Mouse (Mus musculus): ENCODE data around the gene Fkbp5. TPM values are rescaled to one million over a fixed set of nuclear protein-coding genes. Genes with fewer than 3 reads are reported as not detected.
A peak's percentile ranks its signal among the peaks of the same experiment; 100 is the strongest.

Fkbp5 gene
- total RNA-seq, 2 experiments from 2014 or later = 12.8 to 25.9 TPM

- ATAC-seq (ENCODE audit: poor library complexity, severe bottlenecking) = no peak
Observed at GRCm38 (mm10) chr17:28506895-28507294, 10.4 kb downstream of the Fkbp5 start.

- ATAC-seq (ENCODE audit: poor library complexity, severe bottlenecking) = no peak
Observed at GRCm38 (mm10) chr17:28505591-28505990, 11.7 kb downstream of the Fkbp5 start.

- ATAC-seq (ENCODE audit: poor library complexity, severe bottlenecking) = no peak
Observed at GRCm38 (mm10) chr17:28504182-28504581, 13.1 kb downstream of the Fkbp5 start.

GRCm38 (mm10) chr17:28502196-28502821 is 15.0 kb downstream of the Fkbp5 start:
- ATAC-seq (ENCODE audit: poor library complexity, severe bottlenecking) = no peak

- no peak for ATAC-seq (ENCODE audit: poor library complexity, severe bottlenecking)
Observed at GRCm38 (mm10) chr17:28500465-28500864, 16.9 kb downstream of the Fkbp5 start.

GRCm38 (mm10) chr17:28499190-28499589 is 18.1 kb downstream of the Fkbp5 start:
- no peak for ATAC-seq (ENCODE audit: poor library complexity, severe bottlenecking)

GRCm38 (mm10) chr17:28495832-28496231 is 21.5 kb downstream of the Fkbp5 start:
- peak; percentile 95 for ATAC-seq (ENCODE audit: poor library complexity, severe bottlenecking)

- ATAC-seq (ENCODE audit: poor library complexity, severe bottlenecking) = no peak
Observed at GRCm38 (mm10) chr17:28491035-28491770, 26.1 kb downstream of the Fkbp5 start.

GRCm38 (mm10) chr17:28488258-28489013 is 28.9 kb downstream of the Fkbp5 start:
- no peak for ATAC-seq (ENCODE audit: poor library complexity, severe bottlenecking)

GRCm38 (mm10) chr17:28487584-28488257 is 29.6 kb downstream of the Fkbp5 start:
- ATAC-seq (ENCODE audit: poor library complexity, severe bottlenecking) = no peak

- no peak for ATAC-seq (ENCODE audit: poor library complexity, severe bottlenecking)
Observed at GRCm38 (mm10) chr17:28486720-28487119, 30.6 kb downstream of the Fkbp5 start.

GRCm38 (mm10) chr17:28485977-28486400 is 31.3 kb downstream of the Fkbp5 start:
- peak; percentile 99 for ATAC-seq (ENCODE audit: poor library complexity, severe bottlenecking)

- ATAC-seq (ENCODE audit: poor library complexity, severe bottlenecking) = peak; percentile 14; the same call in 1 of the 2 replicates
Observed at GRCm38 (mm10) chr17:28485446-28485948, 31.8 kb downstream of the Fkbp5 start.

GRCm38 (mm10) chr17:28484704-28485445 is 32.5 kb downstream of the Fkbp5 start:
- ATAC-seq (ENCODE audit: poor library complexity, severe bottlenecking) = peak; percentile 4; the same call in 1 of the 2 replicates

- no peak for ATAC-seq (ENCODE audit: poor library complexity, severe bottlenecking)
Observed at GRCm38 (mm10) chr17:28477421-28477820, 39.9 kb downstream of the Fkbp5 start.

- ATAC-seq (ENCODE audit: poor library complexity, severe bottlenecking) = no peak
Observed at GRCm38 (mm10) chr17:28476441-28476840, 40.9 kb downstream of the Fkbp5 start.

- no peak for ATAC-seq (ENCODE audit: poor library complexity, severe bottlenecking)
Observed at GRCm38 (mm10) chr17:28475593-28476325, 41.6 kb downstream of the Fkbp5 start.

- ATAC-seq (ENCODE audit: poor library complexity, severe bottlenecking) = no peak
Observed at GRCm38 (mm10) chr17:28472696-28473095, 44.6 kb downstream of the Fkbp5 start.

GRCm38 (mm10) chr17:28470876-28471275 is 46.5 kb downstream of the Fkbp5 start:
- no peak for ATAC-seq (ENCODE audit: poor library complexity, severe bottlenecking)

Data from megakaryocyte, adult 5-6 weeks (primary cell).